Mouse (Mus musculus) right cerebral cortex, postnatal 36 days (tissue): ENCODE results near the gene Gm21883.
"Not testable (repeated sequence)": the region's sequence is repeated elsewhere in the genome, so short reads cannot be mapped to it uniquely, and the experiment has no call there.

Experiments
- DNase-seq, 2 experiments: peaks; one replicate each; pipeline ENCODE4 v3.0.0; 2022; ENCODE audit warnings: low spot score in 2 of 2, mixed read lengths in 1 of 2

Gm21883 gene

DNA sequence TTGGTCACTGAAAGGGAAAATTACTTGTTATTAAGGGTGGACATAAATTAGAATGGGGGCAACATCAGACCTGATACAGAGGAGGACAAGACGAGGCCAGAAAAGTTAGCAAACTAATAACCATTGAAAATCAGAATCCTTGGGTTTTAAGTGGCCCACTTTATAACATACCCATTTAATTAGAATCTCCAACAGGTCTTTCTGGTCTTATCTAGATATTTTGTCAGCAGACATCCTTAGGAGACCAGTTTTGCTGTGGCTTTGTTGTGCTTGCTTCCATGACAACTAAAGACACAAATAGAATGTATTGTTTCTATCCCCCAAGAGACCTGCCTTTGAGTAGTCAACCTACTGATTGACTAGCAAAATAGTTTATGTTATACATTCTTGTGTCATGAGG, at the start of gene Gm21883:
Gene Gm21883 (minus strand): TSS at position 101 of the 400 bp plus-strand sequence.
- not testable (repeated sequence) for DNase-seq

DNA sequence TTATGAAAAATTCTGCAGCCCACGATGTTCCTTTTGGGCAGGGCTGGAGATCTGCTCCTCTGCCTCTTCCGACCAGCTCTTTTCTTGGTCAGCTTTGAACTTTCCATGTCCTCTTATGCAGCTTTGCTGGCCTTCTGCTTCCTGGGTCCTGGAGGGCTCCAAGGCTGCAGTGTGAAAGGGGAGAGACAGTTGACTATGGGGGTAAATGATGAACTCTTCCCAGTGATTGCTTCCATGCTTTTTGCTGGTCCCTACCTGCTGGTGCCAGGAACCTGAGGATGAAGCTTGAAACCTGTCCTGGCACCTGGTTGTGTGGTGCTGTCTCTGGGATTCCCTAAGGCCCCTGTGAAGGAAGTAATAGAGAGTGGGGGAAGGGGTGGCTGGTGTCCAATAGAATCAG, 44.7 kb upstream of the Gm21883 start, which contains the start of gene Spin2e:
Gene Spin2e (minus strand): TSS at position 101 of the 400 bp plus-strand sequence.
- DNase-seq: not testable (repeated sequence)
